Mouse (Mus musculus): ENCODE results near the gene Nadk2. TPM values are rescaled to one million over a fixed set of nuclear protein-coding genes. Genes with fewer than 3 reads are reported as not detected.

Gene Nadk2
- polyA plus RNA-seq, 1 experiment from 2014 or later = 34.9 TPM

GRCm38 (mm10) chr15:9075608-9076200 is 4.6 kb downstream of the Nadk2 start:
- H3K4me2 ChIP-seq = no peak overlapping the region
- H3K27ac ChIP-seq = no peak overlapping the region
- no peaks in the 10 kb centered on the region for H3K27me3 ChIP-seq
- H3K4me1 ChIP-seq = peaks cover 38% of the 10 kb centered on the region
- no peak for ATAC-seq (ENCODE audit: low FRiP score)
- no peak overlapping the region for H3K9ac ChIP-seq
- no peak overlapping the region for H3K4me3 ChIP-seq (replicated peaks)
- 78% methylated on average over 14 of the region's 14 CpGs for whole genome bisulfite sequencing
- H3K9me3 ChIP-seq = no peaks in the 10 kb centered on the region
- H3K36me3 ChIP-seq (replicated peaks) = no peaks in the 10 kb centered on the region

- Histone ChIP-seq H3K4me2 (no peak overlapping the region), H3K27me3 (no peaks in the 10 kb centered on the region), H3K27ac (no peak overlapping the region), H3K36me3 (replicated peaks) (no peaks in the 10 kb centered on the region), H3K4me3 (replicated peaks) (no peak overlapping the region), H3K9ac (no peak overlapping the region), H3K9me3 (no peaks in the 10 kb centered on the region), H3K4me1 (peaks cover 22% of the 10 kb centered on the region)
- 79% methylated on average over 12 of the region's 12 CpGs for WGBS
- no peak for ATAC-seq (ENCODE audit: low FRiP score)
Measured at GRCm38 (mm10) chr15:9078481-9079300, 7.6 kb downstream of the Nadk2 start.

GRCm38 (mm10) chr15:9079626-9080025 is 8.6 kb downstream of the Nadk2 start:
- no peak overlapping the region for H3K9ac ChIP-seq
- no peak overlapping the region for H3K4me3 ChIP-seq (replicated peaks)
- ATAC-seq (ENCODE audit: low FRiP score) = no peak
- H3K9me3 ChIP-seq = no peaks in the 10 kb centered on the region
- H3K27me3 ChIP-seq = no peaks in the 10 kb centered on the region
- 56% methylated on average over 5 of the region's 5 CpGs for WGBS
- no peak overlapping the region for H3K27ac ChIP-seq
- H3K4me1 ChIP-seq = peaks cover 16% of the 10 kb centered on the region
- H3K4me2 ChIP-seq = no peak overlapping the region
- no peaks in the 10 kb centered on the region for H3K36me3 ChIP-seq (replicated peaks)

- Histone ChIP-seq H3K4me3 (replicated peaks) (no peak overlapping the region), H3K36me3 (replicated peaks) (no peaks in the 10 kb centered on the region), H3K27ac (no peak overlapping the region), H3K9me3 (no peaks in the 10 kb centered on the region), H3K4me2 (no peak overlapping the region), H3K9ac (no peak overlapping the region), H3K27me3 (no peaks in the 10 kb centered on the region), H3K4me1 (peaks cover 10% of the 10 kb centered on the region)
- no peak for ATAC-seq (ENCODE audit: low FRiP score)
- 66% methylated on average over 4 of the region's 4 CpGs for WGBS
Measured at GRCm38 (mm10) chr15:9080206-9080605, 9.1 kb downstream of the Nadk2 start.

GRCm38 (mm10) chr15:9081294-9081693 is 10.2 kb downstream of the Nadk2 start:
- 77% methylated on average over 3 of the region's 3 CpGs for WGBS
- no peak overlapping the region for H3K27ac ChIP-seq
- H3K27me3 ChIP-seq = no peaks in the 10 kb centered on the region
- no peaks in the 10 kb centered on the region for H3K36me3 ChIP-seq (replicated peaks)
- no peaks in the 10 kb centered on the region for H3K9me3 ChIP-seq
- no peak overlapping the region for H3K4me2 ChIP-seq
- peaks cover 7% of the 10 kb centered on the region for H3K4me1 ChIP-seq
- H3K4me3 ChIP-seq (replicated peaks) = no peak overlapping the region
- no peak overlapping the region for H3K9ac ChIP-seq
- no peak for ATAC-seq (ENCODE audit: low FRiP score)

GRCm38 (mm10) chr15:9082753-9083152 is 11.7 kb downstream of the Nadk2 start:
- ATAC-seq (ENCODE audit: low FRiP score) = no peak
- H3K9ac ChIP-seq = no peak overlapping the region

GRCm38 (mm10) chr15:9086813-9087212 is 15.8 kb downstream of the Nadk2 start:
- Histone ChIP-seq H3K4me3 (replicated peaks) (no peak overlapping the region), H3K9ac (no peak overlapping the region), H3K4me1 (peaks cover 5% of the 10 kb centered on the region), H3K36me3 (replicated peaks) (peaks cover 3% of the 10 kb centered on the region; the same call in 1 of the 2 replicates), H3K27ac (no peak overlapping the region), H3K27me3 (no peaks in the 10 kb centered on the region), H3K9me3 (no peaks in the 10 kb centered on the region), H3K4me2 (no peak overlapping the region)
- ATAC-seq (ENCODE audit: low FRiP score) = no peak
- 51% methylated on average over 11 of the region's 11 CpGs for WGBS

More at GRCm38 (mm10) chr15:9082753-9083152, 11.7 kb downstream of the Nadk2 start:
- no peak overlapping the region for H3K4me2 ChIP-seq
- no peak overlapping the region for H3K27ac ChIP-seq
- WGBS = 91% methylated on average over 9 of the region's 9 CpGs
- H3K9me3 ChIP-seq = no peaks in the 10 kb centered on the region
- peaks cover 12% of the 10 kb centered on the region for H3K4me1 ChIP-seq
- no peaks in the 10 kb centered on the region for H3K27me3 ChIP-seq
- no peak overlapping the region for H3K4me3 ChIP-seq (replicated peaks)
- H3K36me3 ChIP-seq (replicated peaks) = no peaks in the 10 kb centered on the region

GRCm38 (mm10) chr15:9087421-9087820 is 16.4 kb downstream of the Nadk2 start:
- no peak overlapping the region for H3K4me3 ChIP-seq (replicated peaks)
- no peaks in the 10 kb centered on the region for H3K9me3 ChIP-seq
- H3K27me3 ChIP-seq = no peaks in the 10 kb centered on the region
- H3K4me1 ChIP-seq = peaks cover 5% of the 10 kb centered on the region
- WGBS = 71% methylated on average over 5 of the region's 5 CpGs
- no peak for ATAC-seq (ENCODE audit: low FRiP score)
- peaks cover 4% of the 10 kb centered on the region; the same call in 1 of the 2 replicates for H3K36me3 ChIP-seq (replicated peaks)
- no peak overlapping the region for H3K4me2 ChIP-seq
- no peak overlapping the region for H3K27ac ChIP-seq
- H3K9ac ChIP-seq = no peak overlapping the region

- Histone ChIP-seq H3K27me3 (no peaks in the 10 kb centered on the region), H3K4me1 (peaks cover 5% of the 10 kb centered on the region), H3K9ac (no peak overlapping the region), H3K36me3 (replicated peaks) (peaks cover 10% of the 10 kb centered on the region), H3K9me3 (no peaks in the 10 kb centered on the region), H3K4me2 (no peak overlapping the region), H3K4me3 (replicated peaks) (no peak overlapping the region), H3K27ac (no peak overlapping the region)
- 89% methylated on average over 17 of the region's 17 CpGs for WGBS
- no peak for ATAC-seq (ENCODE audit: low FRiP score)
Measured at GRCm38 (mm10) chr15:9087895-9088682, 17.0 kb downstream of the Nadk2 start.

GRCm38 (mm10) chr15:9088683-9089072 is 17.6 kb downstream of the Nadk2 start:
- Histone ChIP-seq H3K9ac (no peak overlapping the region), H3K9me3 (no peaks in the 10 kb centered on the region), H3K27me3 (no peaks in the 10 kb centered on the region), H3K4me1 (peaks cover 5% of the 10 kb centered on the region), H3K4me2 (no peak overlapping the region), H3K27ac (no peak overlapping the region), H3K36me3 (replicated peaks) (peaks cover 15% of the 10 kb centered on the region), H3K4me3 (replicated peaks) (no peak overlapping the region)
- WGBS = 83% methylated on average over 8 of the region's 8 CpGs
- no peak for ATAC-seq (ENCODE audit: low FRiP score)

- Histone ChIP-seq H3K9ac (no peak overlapping the region), H3K4me2 (no peak overlapping the region), H3K36me3 (replicated peaks) (peaks cover 19% of the 10 kb centered on the region), H3K27me3 (no peaks in the 10 kb centered on the region), H3K27ac (no peak overlapping the region), H3K4me1 (peaks cover 8% of the 10 kb centered on the region), H3K4me3 (replicated peaks) (no peak overlapping the region), H3K9me3 (no peaks in the 10 kb centered on the region)
- 16% methylated on average over 2 of the region's 2 CpGs for WGBS
- no peak for ATAC-seq (ENCODE audit: low FRiP score)
Measured at GRCm38 (mm10) chr15:9089136-9089720, 18.2 kb downstream of the Nadk2 start.

- Histone ChIP-seq H3K9ac (no peak overlapping the region), H3K4me3 (replicated peaks) (no peak overlapping the region), H3K4me1 (peaks cover 13% of the 10 kb centered on the region), H3K27ac (no peak overlapping the region), H3K36me3 (replicated peaks) (peaks cover 19% of the 10 kb centered on the region), H3K9me3 (no peaks in the 10 kb centered on the region), H3K27me3 (no peaks in the 10 kb centered on the region), H3K4me2 (no peak overlapping the region)
- ATAC-seq (ENCODE audit: low FRiP score) = no peak
- whole genome bisulfite sequencing = 95% methylated on average over 5 of the region's 5 CpGs
Measured at GRCm38 (mm10) chr15:9090662-9091061, 19.6 kb downstream of the Nadk2 start.

All from forebrain, embryonic 12.5 days (tissue).